In genomic region chr9:65789788-65790187, GRCm38 (mm10) we compare ENCODE assay signal across 24 mouse cellular contexts. TPM values are rescaled to one million over a fixed set of nuclear protein-coding genes. Genes with fewer than 3 reads are reported as not detected.
DNase-seq lines count a peak whose midpoint lies in the region; ATAC-seq lines count a peak whose summit lies in the region.
"Had no signal": no experiment of that assay in that cellular context is flagged by ENCODE, and none has a peak within 500 bp of the region (broad histone marks: within the 10 kb centered on the region; RNA-seq: fewer than 3 reads in every experiment).

No protein-coding gene starts in this region.

- H3K27me3 ChIP-seq in midbrain, embryonic 16.5 days (ENCODE audit: control insufficient read depth, insufficient read depth, low read depth, low read length), result no peaks in the 10 kb centered on the region
- H3K27me3 ChIP-seq in midbrain, embryonic 13.5 days, result no peaks in the 10 kb centered on the region
- H3K27me3 ChIP-seq: forebrain, embryonic 13.5 days; heart, embryonic 12.5 days; heart, embryonic 15.5 days had no signal

- WGBS in midbrain, embryonic 16.5 days, result 85% methylated on average over 3 of the region's 3 CpGs
- 96% methylated on average over 3 of the region's 3 CpGs for WGBS in midbrain, embryonic 13.5 days

- H3K9me3 ChIP-seq in midbrain, embryonic 16.5 days (replicated peaks; ENCODE audit: control insufficient read depth, low read length, poor library complexity, severe bottlenecking), result no peaks in the 10 kb centered on the region
- no peaks in the 10 kb centered on the region for H3K9me3 ChIP-seq in midbrain, embryonic 13.5 days
- H3K9me3 ChIP-seq: forebrain, embryonic 10.5 days; forebrain, embryonic 13.5 days; heart, embryonic 12.5 days; heart, embryonic 15.5 days; hindbrain, embryonic 10.5 days had no signal

- H3K36me3 ChIP-seq in midbrain, embryonic 16.5 days (ENCODE audit: control insufficient read depth, insufficient read depth, low read length), result peaks cover 4% of the 10 kb centered on the region; the same call in 1 of the 2 replicates
- H3K36me3 ChIP-seq in midbrain, embryonic 13.5 days, result peaks cover 10% of the 10 kb centered on the region
- H3K36me3 ChIP-seq: heart, embryonic 15.5 days had no signal

- H3K4me2 ChIP-seq in midbrain, embryonic 16.5 days (ENCODE audit: low read length), result no peak overlapping the region
- no peak overlapping the region for H3K4me2 ChIP-seq in midbrain, embryonic 13.5 days (replicated peaks)
- H3K4me2 ChIP-seq: forebrain, embryonic 13.5 days; heart, embryonic 12.5 days; heart, embryonic 15.5 days had no signal

- no peak overlapping the region for H3K4me3 ChIP-seq in midbrain, embryonic 16.5 days (ENCODE audit: low read depth, low read length)
- no peak overlapping the region for H3K4me3 ChIP-seq in midbrain, embryonic 13.5 days (replicated peaks)
- H3K4me3 ChIP-seq: forebrain, embryonic 10.5 days; forebrain, embryonic 13.5 days; heart, embryonic 12.5 days; heart, embryonic 15.5 days; hindbrain, embryonic 10.5 days had no signal

- H3K9ac ChIP-seq in midbrain, embryonic 16.5 days (ENCODE audit: low read depth, low read length), result no peak overlapping the region
- no peak overlapping the region for H3K9ac ChIP-seq in midbrain, embryonic 13.5 days (replicated peaks)
- H3K9ac ChIP-seq: forebrain, embryonic 13.5 days; heart, embryonic 12.5 days; heart, embryonic 15.5 days had no signal

- no peak for ATAC-seq in midbrain, embryonic 16.5 days
- ATAC-seq in midbrain, embryonic 13.5 days, result no peak
- ATAC-seq: activated CD4-positive, CD25-positive, alpha-beta regulatory T cell, adult 4 months; forebrain, embryonic 13.5 days; forebrain, embryonic 16.5 days; hindbrain, embryonic 16.5 days; inflammation-experienced regulatory T-cells, adult 6 months had no signal

- peaks cover 44% of the 10 kb centered on the region for H3K4me1 ChIP-seq in midbrain, embryonic 16.5 days (ENCODE audit: control insufficient read depth, insufficient read depth, low read length)
- H3K4me1 ChIP-seq in midbrain, embryonic 13.5 days (replicated peaks), result peaks cover 73% of the 10 kb centered on the region

- peak; percentile 50 for DNase-seq in heart, adult 11 months
- DNase-seq in heart, adult 18-20 months, result no peak
- peak; percentile 24 to 43 for DNase-seq in lung, adult 18-20 months
- DNase-seq in lung, postnatal 14 days, result no peak
- DNase-seq: adrenal gland, adult 8-10 months; adrenal gland, postnatal 25 days; cerebellum, adult 11-12 months; cerebellum, adult 8-10 months; cerebellum, postnatal 14 days; gastrocnemius, postnatal 10 days; gastrocnemius, postnatal 36 days; heart, postnatal 10 days; heart, postnatal 36 days had no signal

- H3K27ac ChIP-seq in midbrain, embryonic 16.5 days (ENCODE audit: low read length), result 0 out of 2 replicates have a peak overlapping the region, but pooled peaks have one; percentile 19
- H3K27ac ChIP-seq in midbrain, embryonic 13.5 days, result no peak overlapping the region
- H3K27ac ChIP-seq: forebrain, embryonic 10.5 days; forebrain, embryonic 13.5 days; heart, embryonic 15.5 days; hindbrain, embryonic 10.5 days had no signal

RNA-seq across cellular contexts. Expression of gene Zfp609, which starts 37.6 kb away (rescaled TPM):
- 10 to 100 TPM; 19.2 to 22.4 TPM for total RNA-seq in heart, adult 18-20 months (2021)
- polyA plus RNA-seq in midbrain, embryonic 16.5 days (2015; fragmentation: Nextera tagmentation; extraction: Ambion mirVana), result 6.6 and 6.8 TPM in 2 replicates
- polyA plus RNA-seq in midbrain, embryonic 13.5 days (2015; fragmentation: Nextera tagmentation; extraction: Ambion mirVana), result 9.9 and 10.5 TPM in 2 replicates

Comparison
In these comparisons a context has a peak if more than half of its experiments do, and no peak if none do; other contexts are left out.
1. DNase-seq: peak in heart, adult 11 months (single experiment) and lung, adult 18-20 months (2 of 2); none in heart, adult 18-20 months (0 of 2) and lung, postnatal 14 days (single experiment).